In genomic region chr7:29520794-29521193, GRCm38 (mm10) we compare ENCODE assay signal across 18 mouse cellular contexts.
"Had no signal": no experiment of that assay in that cellular context is flagged by ENCODE, and none has a peak within 500 bp of the region (broad histone marks: within the 10 kb centered on the region; RNA-seq: fewer than 3 reads in every experiment).

No protein-coding gene starts in this region.

- DNase-seq: lung, adult 18-20 months; lung, embryonic 14.5 days; lung, postnatal 10 days; lung, postnatal 4 days; midbrain, embryonic 14.5 days; retina, postnatal 1 day; right cerebral cortex, adult 18-20 months; right cerebral cortex, postnatal 25 days; right cerebral cortex, postnatal 4 days; spleen, adult 18-20 months; thymus, adult 18-20 months; thymus, postnatal 14 days; thymus, postnatal 36 days had no signal

- H3K9ac ChIP-seq: lung, embryonic 14.5 days; midbrain, embryonic 12.5 days; neural tube, embryonic 13.5 days; neural tube, embryonic 15.5 days had no signal

- H3K4me3 ChIP-seq: midbrain, embryonic 10.5 days; midbrain, embryonic 12.5 days; myocyte; neural tube, embryonic 13.5 days; neural tube, embryonic 15.5 days had no signal

- H3K27ac ChIP-seq: midbrain, embryonic 10.5 days; midbrain, embryonic 12.5 days; neural tube, embryonic 13.5 days; neural tube, embryonic 15.5 days had no signal

- H3K27me3 ChIP-seq: neural tube, embryonic 13.5 days; neural tube, embryonic 15.5 days had no signal

- H3K9me3 ChIP-seq: midbrain, embryonic 10.5 days; midbrain, embryonic 12.5 days; neural tube, embryonic 13.5 days; neural tube, embryonic 15.5 days had no signal

- H3K4me2 ChIP-seq: lung, embryonic 14.5 days; midbrain, embryonic 12.5 days; neural tube, embryonic 13.5 days; neural tube, embryonic 15.5 days had no signal

- H3K36me3 ChIP-seq: midbrain, embryonic 10.5 days; midbrain, embryonic 12.5 days; neural tube, embryonic 13.5 days; neural tube, embryonic 15.5 days had no signal
